Mouse (Mus musculus) Patski (cell line): Measurements from ENCODE around the gene Tdgf1. TPM values are rescaled to one million over a fixed set of nuclear protein-coding genes. Genes with fewer than 3 reads are reported as not detected.

Experiments used
- ATAC-seq: fragments of 100-300 bp; one replicate; pipeline ENCODE4 v1.8.0; 2021
- CTCF ChIA-PET: fragments of 350-600 bp; sonication (Branson Sonifier 250); formaldehyde crosslinking; loops from one replicate; lab custom pipeline; 2022; ENCODE audit warnings: inconsistent platforms; lab: Charles Lee
- POLR2A ChIA-PET: fragments of 350-600 bp; sonication (Branson Sonifier 250); formaldehyde crosslinking; loops from one replicate; lab custom pipeline; 2022; ENCODE audit warnings: antibody characterized with exemption, inconsistent platforms; lab: Charles Lee
- DNase-seq: peaks from one replicate; pipeline ENCODE4 v3.0.0-alpha.2; 2011; ENCODE audit warnings: low read depth, low spot score
- H3K27me3 ChIP-seq: fragments of 371-371 bp; one replicate; pipeline ENCODE4 v1.5.1; 2021
- CTCF ChIP-seq: fragments of 100-300 bp; IDR thresholded peaks from one replicate; pipeline ENCODE4 v1.5.1; 2021
- in situ Hi-C: fragments of 300-500 bp; cut with MboI; formaldehyde crosslinking; loops from 3 replicates; pipeline ENCODE4 v1.11.1; 2018; ENCODE audit warnings: low pct_unique_long_range_greater_than_20kb, mixed read lengths
- polyA plus RNA-seq: library from polyadenylated mRNA; unstranded; gene quantifications from one replicate; pipeline ENCODE4 v1.2.3, GENCODE M21; 2021

Gene Tdgf1
- polyA plus RNA-seq, 1 experiment from 2014 or later = not detected

- DNase-seq = no peak
- POLR2A ChIA-PET = no interaction called here
- in situ Hi-C loops = no loop called here
- TF ChIP-seq CTCF = no peak
- ATAC-seq = no peak
- CTCF ChIA-PET = interaction anchor here (1.3 to 1.8 kb wide), 2 partner anchors 32 to 42 kb away, joined by 6 to 7 read pairs; no protein-coding TSS in a partner anchor
- H3K27me3 ChIP-seq = no peaks in the 10 kb centered on the region
These were observed 8.9 kb upstream of the Tdgf1 start for GRCm38 (mm10) chr9:110954681-110955445.

GRCm38 (mm10) chr9:110953550-110954461 lies 7.8 kb upstream of the Tdgf1 start:
- TF ChIP-seq CTCF = no peak
- no peaks in the 10 kb centered on the region for H3K27me3 ChIP-seq
- no peak for DNase-seq
- in situ Hi-C loops = no loop called here
- POLR2A ChIA-PET = no interaction called here
- no peak for ATAC-seq
- CTCF ChIA-PET = interaction anchor here (1.0 kb wide), 1 partner anchor 9 kb away, joined by 3 read pairs; no protein-coding TSS in a partner anchor

GRCm38 (mm10) chr9:110952931-110953549 lies 7.1 kb upstream of the Tdgf1 start:
- in situ Hi-C loops = no loop called here
- ChIA-PET POLR2A (no interaction called here), CTCF (interaction anchor here (1.0 to 1.6 kb wide), 3 partner anchors 8 to 14 kb away, joined by 3 read pairs; no protein-coding TSS in a partner anchor)
- TF ChIP-seq CTCF = no peak
- ATAC-seq = no peak
- DNase-seq = no peak
- no peaks in the 10 kb centered on the region for H3K27me3 ChIP-seq

- H3K27me3 ChIP-seq = no peaks in the 10 kb centered on the region
- in situ Hi-C loops = no loop called here
- ChIA-PET CTCF (interaction anchor here (1.3 to 1.6 kb wide), 2 partner anchors 11 to 14 kb away, joined by 3 read pairs; no protein-coding TSS in a partner anchor), POLR2A (no interaction called here)
- ATAC-seq (no peak), DNase-seq (no peak)
- TF ChIP-seq CTCF = no peak
These were observed 6.4 kb upstream of the Tdgf1 start for GRCm38 (mm10) chr9:110952398-110952797.

GRCm38 (mm10) chr9:110951866-110952265 lies 5.9 kb upstream of the Tdgf1 start:
- H3K27me3 ChIP-seq = no peaks in the 10 kb centered on the region
- ChIA-PET POLR2A (no interaction called here), CTCF (interaction anchor here (0.9 to 1.6 kb wide), 4 partner anchors 11 to 45 kb away, joined by 3 read pairs; no protein-coding TSS in a partner anchor)
- TF ChIP-seq CTCF = no peak
- DNase-seq (no peak), ATAC-seq (no peak)
- in situ Hi-C loops = no loop called here

GRCm38 (mm10) chr9:110951397-110951796 lies 5.4 kb upstream of the Tdgf1 start, which contains the start of gene Lrrc2:
Gene Lrrc2, plus strand, starts transcription at chr9:110951545.
- TF ChIP-seq CTCF = no peak
- ATAC-seq (no peak), DNase-seq (no peak)
- in situ Hi-C loops = no loop called here
- H3K27me3 ChIP-seq = no peaks in the 10 kb centered on the region
- ChIA-PET CTCF (interaction anchor here (0.9 to 1.6 kb wide), 3 partner anchors 10 to 46 kb away, joined by 3 read pairs; no protein-coding TSS in a partner anchor), POLR2A (no interaction called here)

- DNase-seq (no peak), ATAC-seq (no peak)
- no peaks in the 10 kb centered on the region for H3K27me3 ChIP-seq
- in situ Hi-C loops = no loop called here
- TF ChIP-seq CTCF = no peak
- CTCF ChIA-PET = no interaction called here
- POLR2A ChIA-PET = no interaction called here
These were observed 4.2 kb upstream of the Tdgf1 start for GRCm38 (mm10) chr9:110950109-110950508.

- no peaks in the 10 kb centered on the region for H3K27me3 ChIP-seq
- ChIA-PET CTCF (interaction anchor here (1.8 kb wide), 1 partner anchor 26 kb away, joined by 7 read pairs; no protein-coding TSS in a partner anchor), POLR2A (no interaction called here)
- TF ChIP-seq CTCF = no peak
- no peak for ATAC-seq
- in situ Hi-C loops = no loop called here
- DNase-seq = no peak
These were observed 2.9 kb upstream of the Tdgf1 start for GRCm38 (mm10) chr9:110948813-110949310.

GRCm38 (mm10) chr9:110947900-110948299 lies 1.9 kb upstream of the Tdgf1 start:
- ChIA-PET CTCF (interaction anchor here (1.8 kb wide), 1 partner anchor 25 kb away, joined by 7 read pairs; no protein-coding TSS in a partner anchor), POLR2A (interaction anchor here (0.7 kb wide), 1 partner anchor 16 kb away, joined by 3 read pairs; no protein-coding TSS in a partner anchor)
- ATAC-seq (no peak), DNase-seq (no peak)
- no peak for TF ChIP-seq CTCF
- in situ Hi-C loops = no loop called here
- H3K27me3 ChIP-seq = no peaks in the 10 kb centered on the region

- TF ChIP-seq CTCF = no peak
- DNase-seq = no peak
- CTCF ChIA-PET = no interaction called here
- no peaks in the 10 kb centered on the region for H3K27me3 ChIP-seq
- ATAC-seq = no peak
- POLR2A ChIA-PET = interaction anchor here (0.7 kb wide), 1 partner anchor 17 kb away, joined by 3 read pairs; no protein-coding TSS in a partner anchor
- in situ Hi-C loops = no loop called here
These were observed 1.3 kb upstream of the Tdgf1 start for GRCm38 (mm10) chr9:110947261-110947661.
